Mouse (Mus musculus) adrenal gland, adult 10 weeks (tissue): Measurements from ENCODE around the gene A030003K21Rik. TPM values are rescaled to one million over a fixed set of nuclear protein-coding genes. Genes with fewer than 3 reads are reported as not detected.

Experiments used
- polyA plus RNA-seq: library from polyadenylated mRNA; stranded (reverse); fragments of 350-450 nt; fragmentation: Illumina TruSeq; extraction: RNeasy Lipid Tissue Mini Kit (QIAGEN cat#74804); gene quantifications from one replicate; pipeline ENCODE4 v1.2.3, GENCODE M21; 2014; ENCODE audit warnings: low read depth, low replicate concordance

Gene A030003K21Rik
- not detected for polyA plus RNA-seq

DNA sequence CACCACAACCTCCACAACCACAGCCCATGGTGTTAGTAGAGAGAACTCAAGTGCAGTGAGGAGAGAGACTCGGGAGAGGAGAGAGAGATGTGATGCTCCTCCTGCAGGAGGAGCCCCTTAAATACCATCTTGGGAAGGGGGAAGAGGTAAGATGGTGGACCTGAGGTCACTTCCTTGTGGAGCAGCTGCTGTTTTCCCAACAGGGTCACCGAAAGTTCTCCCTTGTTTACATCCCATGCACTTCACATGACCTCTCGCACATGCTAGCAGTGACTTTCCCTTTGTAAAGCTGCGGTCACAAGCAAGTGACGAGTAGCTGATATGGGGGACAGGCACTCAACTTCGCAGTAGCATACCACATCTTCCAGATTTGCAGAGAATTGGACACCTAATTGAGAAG is at the start of gene A030003K21Rik:
A030003K21Rik (minus strand) TSS at position 94 of the 400 bp plus-strand sequence.

DNA sequence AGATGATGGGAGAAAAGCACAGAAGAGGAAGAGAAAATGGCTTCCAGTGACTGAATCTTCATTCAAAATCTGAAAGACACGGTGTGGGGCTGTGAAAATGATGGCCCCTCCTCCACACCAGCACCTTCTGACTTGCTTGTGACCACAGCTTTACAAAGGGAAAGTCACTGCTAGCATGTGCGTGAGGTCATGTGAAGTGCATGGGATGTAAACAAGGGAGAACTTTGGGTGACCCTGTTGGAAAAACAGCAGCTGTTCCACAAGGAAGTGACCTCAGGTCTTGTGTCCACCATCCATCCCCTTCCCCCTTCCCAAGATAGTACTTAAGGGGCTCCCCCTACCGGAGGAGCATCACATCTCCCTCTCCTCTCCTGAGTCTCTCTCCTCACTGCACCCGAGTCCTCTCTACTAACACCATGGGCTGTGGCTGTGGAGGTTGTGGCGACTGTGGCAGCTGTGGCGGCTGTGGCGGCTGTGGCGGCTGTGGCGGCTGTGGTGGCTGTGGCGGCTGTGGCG is 16.7 kb upstream of the A030003K21Rik start, which contains the start of gene Gm47955:
Gm47955 (plus strand) TSS at position 417 of the 516 bp plus-strand sequence.

DNA sequence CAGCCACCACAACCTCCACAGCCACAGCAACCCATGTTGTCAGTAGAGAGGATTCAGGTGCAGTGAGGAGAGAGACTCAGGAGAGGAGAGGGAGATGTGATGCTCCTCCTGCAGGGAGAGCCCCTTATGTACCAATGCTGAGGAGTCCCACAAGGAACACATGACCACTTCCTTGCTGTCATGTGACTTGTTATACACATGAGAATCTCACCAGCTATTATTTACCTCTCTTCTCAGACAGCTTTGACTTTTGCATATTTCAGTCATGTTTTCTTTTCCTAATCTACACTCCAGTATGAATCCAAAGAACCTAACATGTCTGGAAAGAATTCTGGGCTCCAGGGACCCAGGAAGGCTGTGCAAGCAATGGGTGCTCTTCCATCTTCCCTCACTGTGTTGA is 12.7 kb upstream of the A030003K21Rik start, which contains the start of gene Gm7544:
Gm7544 (minus strand) TSS at position 101 of the 400 bp plus-strand sequence.

DNA sequence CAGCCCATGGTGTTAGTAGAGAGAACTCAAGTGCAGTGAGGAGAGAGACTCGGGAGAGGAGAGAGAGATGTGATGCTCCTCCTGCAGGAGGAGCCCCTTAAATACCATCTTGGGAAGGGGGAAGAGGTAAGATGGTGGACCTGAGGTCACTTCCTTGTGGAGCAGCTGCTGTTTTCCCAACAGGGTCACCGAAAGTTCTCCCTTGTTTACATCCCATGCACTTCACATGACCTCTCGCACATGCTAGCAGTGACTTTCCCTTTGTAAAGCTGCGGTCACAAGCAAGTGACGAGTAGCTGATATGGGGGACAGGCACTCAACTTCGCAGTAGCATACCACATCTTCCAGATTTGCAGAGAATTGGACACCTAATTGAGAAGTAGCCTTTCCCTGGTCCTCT is 11.9 kb downstream of the A030003K21Rik start, which contains the start of gene Gm6217:
Gm6217 (minus strand) TSS at position 74 of the 400 bp plus-strand sequence.

DNA sequence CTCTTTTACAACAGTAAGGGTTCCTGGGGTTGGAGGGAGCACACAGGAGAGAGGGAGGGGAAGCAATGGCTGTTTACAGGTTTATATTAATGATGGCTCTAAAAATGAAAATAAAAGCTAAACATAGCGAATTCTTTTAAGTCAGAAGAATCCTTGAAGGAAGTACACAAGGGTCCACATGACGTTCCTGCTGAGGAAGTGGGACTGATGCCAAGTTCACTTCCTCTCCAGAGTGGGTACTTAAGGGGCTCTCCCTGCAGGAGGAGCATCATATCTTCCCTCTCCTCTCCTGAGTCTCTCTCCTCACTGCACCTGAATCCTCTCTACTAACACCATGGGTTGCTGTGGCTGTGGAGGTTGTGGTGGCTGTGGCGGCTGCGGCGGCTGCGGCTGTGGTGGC is 18.5 kb downstream of the A030003K21Rik start, which contains the start of gene A030014E15Rik:
A030014E15Rik (plus strand) TSS at position 268 of the 400 bp plus-strand sequence.

DNA sequence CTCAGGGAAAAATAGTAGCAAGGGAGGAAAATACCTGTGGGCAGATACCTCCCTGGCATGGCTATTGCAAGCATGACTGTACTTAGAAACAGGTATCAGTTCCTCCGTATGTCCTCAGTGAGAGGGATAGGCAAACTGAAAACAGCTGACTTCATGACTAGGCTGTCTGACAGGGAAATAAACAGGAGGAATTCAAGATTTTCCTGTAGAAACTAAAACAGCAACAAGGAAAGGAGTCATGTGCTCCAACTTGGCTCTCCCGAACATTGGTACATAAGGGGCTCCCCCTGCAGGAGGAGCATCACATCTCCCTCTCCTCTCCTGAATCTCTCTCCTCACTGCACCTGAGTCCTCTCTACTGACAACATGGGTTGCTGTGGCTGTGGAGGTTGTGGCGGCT is 30.2 kb downstream of the A030003K21Rik start, which contains the start of gene A030005L19Rik:
A030005L19Rik (plus strand) TSS at position 301 of the 400 bp plus-strand sequence.

Other genes with a start within 250 kb of the A030003K21Rik start
- 302 TPM for gene Mff, start 218.5 kb downstream of the A030003K21Rik start, polyA plus RNA-seq
- gene Tm4sf20, start 174.9 kb downstream of the A030003K21Rik start, polyA plus RNA-seq = not detected
- gene Gm47791, start 172.1 kb downstream of the A030003K21Rik start, polyA plus RNA-seq = not detected
- gene Agfg1, start 103.9 kb downstream of the A030003K21Rik start, polyA plus RNA-seq = 110 TPM
- not detected for gene A030005L19Rik, start 30.1 kb downstream of the A030003K21Rik start, polyA plus RNA-seq
- gene A030014E15Rik, start 18.5 kb downstream of the A030003K21Rik start, polyA plus RNA-seq = not detected
- not detected for gene Gm6217, start 12.0 kb downstream of the A030003K21Rik start, polyA plus RNA-seq
- not detected for gene Gm7544, start 12.6 kb upstream of the A030003K21Rik start, polyA plus RNA-seq
- not detected for gene Gm47955, start 16.9 kb upstream of the A030003K21Rik start, polyA plus RNA-seq
- not detected for gene Gm47959, start 57.2 kb upstream of the A030003K21Rik start, polyA plus RNA-seq
- gene Slc19a3, start 95.1 kb upstream of the A030003K21Rik start, polyA plus RNA-seq = 1.0 TPM
- gene Krtap28-10, start 99.1 kb upstream of the A030003K21Rik start, polyA plus RNA-seq = not detected
- gene Gm47969, start 101.5 kb upstream of the A030003K21Rik start, polyA plus RNA-seq = not detected
- gene A030005K14Rik, start 116.0 kb upstream of the A030003K21Rik start, polyA plus RNA-seq = not detected
- not detected for gene Krtap28-13, start 117.5 kb upstream of the A030003K21Rik start, polyA plus RNA-seq
- gene Ccl20, start 173.4 kb upstream of the A030003K21Rik start, polyA plus RNA-seq = not detected
- not detected for gene Daw1, start 216.4 kb upstream of the A030003K21Rik start, polyA plus RNA-seq